32 mouse cellular contexts compared by ENCODE assay signal in genomic region chr2:148186363-148186991, GRCm38 (mm10).
A peak's percentile ranks its signal among the peaks of the same experiment; 100 is the strongest.
DNase-seq lines count a peak whose midpoint lies in the region; ATAC-seq and TF ChIP-seq lines count a peak whose summit lies in the region.
"Had no signal": no experiment of that assay in that cellular context is flagged by ENCODE, and none has a peak within 500 bp of the region (broad histone marks: within the 10 kb centered on the region; RNA-seq: fewer than 3 reads in every experiment).

No protein-coding gene starts in this region.

- no peak overlapping the region for H3K27ac ChIP-seq in limb, embryonic 11.5 days (replicated peaks; ENCODE audit: low read depth, low read length)
- no peak overlapping the region for H3K27ac ChIP-seq in limb, embryonic 10.5 days
- H3K27ac ChIP-seq: embryonic facial prominence, embryonic 12.5 days; heart, embryonic 15.5 days; hindbrain, embryonic 12.5 days; hindbrain, postnatal 0 days; intestine, embryonic 15.5 days; kidney, postnatal 0 days; liver, embryonic 14.5 days; macrophage; neural tube, embryonic 13.5 days; stomach, embryonic 15.5 days had no signal

- H3K79me2 ChIP-seq in myocyte (ENCODE audit: control insufficient read depth, insufficient read depth): no peaks in the 10 kb centered on the region

- TF ChIP-seq POLR2A in myocyte (IDR thresholded peaks at IDR 0.05; ENCODE audit: insufficient read length, low read depth): no peak

- no peaks in the 10 kb centered on the region for H3K36me3 ChIP-seq in limb, embryonic 11.5 days (ENCODE audit: control insufficient read depth, insufficient read depth, low read length)
- no peaks in the 10 kb centered on the region for H3K36me3 ChIP-seq in limb, embryonic 10.5 days
- no peaks in the 10 kb centered on the region for H3K36me3 ChIP-seq in myocyte (ENCODE audit: control insufficient read depth, insufficient read depth)
- H3K36me3 ChIP-seq: embryonic facial prominence, embryonic 12.5 days; heart, embryonic 15.5 days; hindbrain, embryonic 12.5 days; intestine, embryonic 15.5 days; neural tube, embryonic 13.5 days; stomach, embryonic 15.5 days had no signal

- no peak overlapping the region for H3K9ac ChIP-seq in limb, embryonic 11.5 days (ENCODE audit: low read length)
- H3K9ac ChIP-seq: embryonic facial prominence, embryonic 12.5 days; forebrain, postnatal 0 days; heart, embryonic 15.5 days; hindbrain, embryonic 12.5 days; intestine, embryonic 15.5 days; liver, embryonic 14.5 days; neural tube, embryonic 13.5 days; stomach, embryonic 15.5 days had no signal

- no peaks in the 10 kb centered on the region for H3K27me3 ChIP-seq in limb, embryonic 11.5 days (ENCODE audit: control insufficient read depth, insufficient read depth, low read length)
- H3K27me3 ChIP-seq in limb, embryonic 10.5 days (ENCODE audit: low read depth, poor library complexity, severe bottlenecking): no peaks in the 10 kb centered on the region
- H3K27me3 ChIP-seq in myocyte (ENCODE audit: control insufficient read depth, insufficient read depth, insufficient read length): no peaks in the 10 kb centered on the region
- H3K27me3 ChIP-seq: embryonic facial prominence, embryonic 12.5 days; hindbrain, embryonic 12.5 days; intestine, embryonic 15.5 days; neural tube, embryonic 13.5 days; Patski; stomach, embryonic 15.5 days had no signal

- no peaks in the 10 kb centered on the region for H3K9me3 ChIP-seq in limb, embryonic 11.5 days (ENCODE audit: control insufficient read depth, low read length)
- H3K9me3 ChIP-seq in limb, embryonic 10.5 days (replicated peaks): no peaks in the 10 kb centered on the region
- H3K9me3 ChIP-seq: embryonic facial prominence, embryonic 12.5 days; heart, embryonic 15.5 days; hindbrain, embryonic 12.5 days; intestine, embryonic 15.5 days; neural tube, embryonic 13.5 days; stomach, embryonic 15.5 days had no signal

- 89% methylated on average over 7 of the region's 7 CpGs for WGBS in limb, embryonic 11.5 days
- WGBS in limb, embryonic 10.5 days: 86% methylated on average over 7 of the region's 7 CpGs

- ATAC-seq in limb, embryonic 11.5 days (ENCODE audit: insufficient number of reproducible peaks, low FRiP score, low TSS enrichment, low read depth): no peak
- ATAC-seq: forebrain, postnatal 0 days; hindbrain, postnatal 0 days; intestine, embryonic 15.5 days; midbrain, embryonic 16.5 days; Patski had no signal

- no peaks in the 10 kb centered on the region for H3K4me1 ChIP-seq in limb, embryonic 11.5 days (ENCODE audit: control insufficient read depth, insufficient read depth, low read length)
- H3K4me1 ChIP-seq in limb, embryonic 10.5 days: peaks cover 11% of the 10 kb centered on the region
- H3K4me1 ChIP-seq: embryonic facial prominence, embryonic 12.5 days; hindbrain, embryonic 12.5 days; intestine, embryonic 15.5 days; neural tube, embryonic 13.5 days; stomach, embryonic 15.5 days had no signal

- no peak overlapping the region for H3K4me2 ChIP-seq in limb, embryonic 11.5 days (ENCODE audit: low read depth, severe bottlenecking)
- peak overlapping the region; percentile 28 for H3K4me2 ChIP-seq in myocyte (ENCODE audit: low read depth)
- H3K4me2 ChIP-seq: embryonic facial prominence, embryonic 12.5 days; heart, embryonic 15.5 days; hindbrain, embryonic 12.5 days; intestine, embryonic 15.5 days; neural tube, embryonic 13.5 days; stomach, embryonic 15.5 days had no signal

- no peak overlapping the region for H3K4me3 ChIP-seq in limb, embryonic 11.5 days (ENCODE audit: low read depth, low read length)
- H3K4me3 ChIP-seq in limb, embryonic 10.5 days: no peak overlapping the region
- no peak overlapping the region for H3K4me3 ChIP-seq in myocyte
- H3K4me3 ChIP-seq: embryonic facial prominence, embryonic 12.5 days; heart, embryonic 15.5 days; hindbrain, embryonic 12.5 days; intestine, embryonic 15.5 days; neural tube, embryonic 13.5 days; stomach, embryonic 15.5 days had no signal

- DNase-seq in limb, embryonic 11.5 days (ENCODE audit: low spot score): peak; percentile 12
- no peak for DNase-seq in limb, embryonic 10.5 days (ENCODE audit: low spot score)
- DNase-seq in lung, postnatal 36 days: peak; percentile 14
- no peak for DNase-seq in lung, postnatal 14 days
- peak; percentile 76 for DNase-seq in Muller cell, postnatal 12 days (ENCODE audit: inconsistent ontology term)
- DNase-seq in embryo, embryonic 9.5 days (ENCODE audit: extremely low spot score): no peak
- DNase-seq: adrenal gland, postnatal 10 days; B cell, adult 2 months; cerebellum, adult 8-10 months; cerebellum, postnatal 25 days; forebrain, postnatal 0 days; heart, postnatal 36 days; kidney, adult 2 months; kidney, postnatal 4 days; layer of hippocampus, postnatal 36 days; left cerebral cortex, postnatal 4 days; liver; right cerebral cortex, postnatal 14 days; thymus, postnatal 14 days had no signal

- H3ac ChIP-seq in myocyte (ENCODE audit: control insufficient read depth, insufficient read length): no peak overlapping the region

TF ChIP-seq in myocyte, 11 proteins besides CTCF, POLR2A, EP300 and RAD21:
- TF ChIP-seq E2F4 (IDR thresholded peaks at IDR 0.05; ENCODE audit: insufficient read depth): no peak
- TF ChIP-seq CEBPB (IDR thresholded peaks at IDR 0.05; ENCODE audit: insufficient read depth, poor library complexity, severe bottlenecking): peak; percentile 97
TF ChIP-seq in myocyte: peak in this region for 1.

Comparison
In these comparisons a context has a peak if more than half of its experiments do, and no peak if none do; other contexts are left out.
1. DNase-seq: peak in limb, embryonic 11.5 days (single experiment), lung, postnatal 36 days (single experiment) and Muller cell, postnatal 12 days (single experiment); none in limb, embryonic 10.5 days (single experiment), lung, postnatal 14 days (single experiment) and embryo, embryonic 9.5 days (single experiment).